Mouse (Mus musculus) spleen, adult 2 months (tissue): ENCODE results near the gene Alox12. TPM values are rescaled to one million over a fixed set of nuclear protein-coding genes. Genes with fewer than 3 reads are reported as not detected.

ENCODE experiments used
- DNase-seq, 2 experiments: peaks; one replicate each; pipeline versions ENCODE4 v3.0.0 to v3.0.0-alpha.2; 2012 to 2021; ENCODE audit warnings: low spot score in 2 of 2, low read depth in 1 of 2
- H3K27ac ChIP-seq: fragments of 200-500 bp; 2 replicates; pipeline ENCODE4 v1.5.1; 2012; ENCODE audit warnings: low read length, inconsistent platforms; ENCODE audit not compliant: insufficient read depth
- H3K27me3 ChIP-seq: fragments of 200-500 bp; 2 replicates; pipeline ENCODE4 v1.6.1; 2012; ENCODE audit warnings: mild to moderate bottlenecking, moderate library complexity, low read length, inconsistent platforms; ENCODE audit not compliant: control insufficient read depth, insufficient read depth
- H3K36me3 ChIP-seq: fragments of 200-500 bp; 2 replicates; pipeline ENCODE4 v1.6.1; 2012; ENCODE audit warnings: mild to moderate bottlenecking, low read length, inconsistent platforms; ENCODE audit not compliant: control insufficient read depth, insufficient read depth
- H3K4me1 ChIP-seq: fragments of 200-500 bp; 2 replicates; pipeline ENCODE4 v1.6.1; 2011; ENCODE audit warnings: inconsistent platforms; ENCODE audit not compliant: control insufficient read depth, insufficient read depth, insufficient read length
- H3K4me3 ChIP-seq: fragments of 200-500 bp; 2 replicates; pipeline ENCODE4 v1.5.1; 2011; ENCODE audit warnings: mild to moderate bottlenecking, inconsistent platforms; ENCODE audit not compliant: insufficient read depth, insufficient read length; ENCODE audit errors: extremely low read depth
- CTCF ChIP-seq: fragments of 200-500 bp; IDR thresholded peaks from 2 replicates; pipeline ENCODE4 v1.5.1; 2011; ENCODE audit warnings: mild to moderate bottlenecking, inconsistent platforms; ENCODE audit not compliant: insufficient read depth, insufficient read length, insufficient replicate concordance; ENCODE audit errors: extremely low read depth
- POLR2A ChIP-seq: fragments of 200-500 bp; IDR thresholded peaks from 2 replicates; pipeline ENCODE4 v1.6.1; 2011; ENCODE audit warnings: low read depth, low read length, inconsistent platforms
- WGBS: fragments of 180-500 bp; shearing (Covaris S2); methylation state at CpG from one replicate; pipeline ENCODE4 v1.1.7; 2018; 5-methylcytosine and 5-hydroxymethylcytosine counted together
- polyA plus RNA-seq: library from polyadenylated mRNA; depleted of rRNA; stranded (reverse); fragments of >200 nt; gene quantifications from 2 replicates; pipeline ENCODE4 v1.2.3, GENCODE M21; 2012

Alox12 gene
- polyA plus RNA-seq, 1 experiment = 21.4 TPM

DNA sequence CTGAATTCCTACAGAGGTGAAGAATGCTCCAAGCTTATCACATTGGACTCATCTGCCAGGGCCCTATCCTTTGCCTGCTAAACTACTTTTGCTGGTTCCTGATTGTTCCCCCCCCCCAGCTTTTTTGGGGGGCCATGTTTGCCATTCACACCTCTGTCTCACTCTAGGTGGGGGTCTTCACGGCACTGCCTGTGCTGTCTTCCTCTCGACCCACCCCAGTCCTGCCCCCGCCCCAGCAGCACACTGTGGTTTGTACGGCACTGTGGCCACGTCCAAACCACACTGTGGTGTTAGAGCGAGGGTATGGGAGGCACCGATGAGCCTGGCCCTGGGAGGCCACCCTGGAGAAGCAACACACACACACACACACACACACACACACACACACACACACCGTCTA lies 20.7 kb downstream of the Alox12 start:
- no peaks in the 10 kb centered on the region for H3K27me3 ChIP-seq
- 48% methylated on average over 8 of the region's 8 CpGs for WGBS
- no peak for DNase-seq
- no peak overlapping the region for H3K4me3 ChIP-seq
- TF ChIP-seq CTCF = no peak
- TF ChIP-seq POLR2A = no peak
- H3K4me1 ChIP-seq = peaks cover 4% of the 10 kb centered on the region; the same call in 1 of the 2 replicates
- 0 out of 2 replicates have a peak overlapping the region, but pooled peaks have one; percentile 11 for H3K27ac ChIP-seq
- peaks cover 5% of the 10 kb centered on the region for H3K36me3 ChIP-seq

DNA sequence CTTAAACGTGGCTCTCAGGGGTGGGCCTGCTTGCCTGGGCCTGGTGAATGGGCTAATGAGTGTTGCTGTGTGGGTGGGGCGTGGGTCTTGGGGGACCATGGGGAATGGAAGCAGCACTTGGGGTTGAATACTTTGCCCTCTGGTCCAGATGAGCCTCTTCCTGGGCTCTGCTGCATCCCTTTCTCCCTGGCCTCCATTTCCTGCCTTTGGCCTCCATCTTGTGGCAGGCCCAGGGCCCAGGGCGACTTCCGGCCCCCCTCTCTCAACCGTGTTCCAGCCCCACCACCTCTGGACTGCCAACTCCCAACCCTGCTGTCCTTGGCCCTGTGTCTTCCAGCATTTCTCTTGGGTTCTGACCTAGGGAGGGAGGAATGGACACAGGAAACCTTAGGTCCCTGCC lies 21.1 kb downstream of the Alox12 start:
- WGBS = 81% methylated on average over 5 of the region's 5 CpGs
- Histone ChIP-seq H3K4me3 (no peak overlapping the region), H3K27ac (0 out of 2 replicates have a peak overlapping the region, but pooled peaks have one; percentile 11), H3K4me1 (peaks cover 8% of the 10 kb centered on the region; the same call in 1 of the 2 replicates), H3K36me3 (peaks cover 5% of the 10 kb centered on the region), H3K27me3 (no peaks in the 10 kb centered on the region)
- no peak for TF ChIP-seq CTCF
- TF ChIP-seq POLR2A = no peak
- DNase-seq = no peak

DNA sequence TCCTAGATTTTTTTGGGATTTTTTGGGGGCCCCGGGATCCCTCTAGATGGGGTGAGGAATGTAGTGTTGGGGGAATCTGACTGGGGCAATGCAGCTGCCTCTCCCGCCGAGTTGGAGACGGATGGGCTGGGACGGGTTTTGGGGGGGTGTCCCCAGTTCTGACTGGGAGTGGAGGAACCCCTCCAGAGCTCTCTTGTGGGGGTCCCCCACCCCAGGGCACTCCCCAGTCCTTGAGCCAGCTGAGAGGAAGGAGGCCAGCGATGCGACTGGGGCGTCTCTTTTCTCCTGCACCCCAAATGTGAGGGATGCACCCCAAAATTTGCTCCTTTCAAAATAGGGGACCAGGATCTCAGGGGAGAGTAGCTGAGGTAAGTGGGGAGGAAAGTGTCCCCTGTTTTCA lies 22.1 kb downstream of the Alox12 start:
- peaks cover 8% of the 10 kb centered on the region; the same call in 1 of the 2 replicates for H3K4me1 ChIP-seq
- peaks cover 5% of the 10 kb centered on the region for H3K36me3 ChIP-seq
- H3K27ac ChIP-seq = peak overlapping the region; percentile 55; the same call in 1 of the 2 replicates
- no peaks in the 10 kb centered on the region for H3K27me3 ChIP-seq
- WGBS = 88% methylated on average over 8 of the region's 8 CpGs
- TF ChIP-seq POLR2A = no peak
- TF ChIP-seq CTCF = no peak
- no peak for DNase-seq
- peak overlapping the region; percentile 2; the same call in 1 of the 2 replicates for H3K4me3 ChIP-seq

DNA sequence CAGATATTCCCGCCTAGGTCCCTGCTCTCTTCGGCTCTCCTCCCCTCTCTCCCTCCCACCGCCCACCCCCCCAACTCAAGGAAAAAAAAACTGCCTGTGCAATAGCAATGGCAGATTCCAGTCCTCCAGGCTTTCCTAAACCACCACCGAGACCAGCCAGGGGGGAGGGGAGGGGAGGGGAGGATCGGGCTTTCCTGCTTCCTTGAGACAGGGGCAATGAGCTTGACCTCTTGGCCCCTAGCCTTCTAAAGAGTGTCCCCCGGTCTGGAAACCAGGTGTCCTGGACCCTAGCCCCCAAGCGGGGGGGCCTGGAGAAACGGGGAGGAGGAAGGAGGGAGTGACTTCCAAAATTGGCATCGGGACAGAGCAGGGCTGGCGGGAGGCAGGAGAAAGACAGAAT lies 22.6 kb downstream of the Alox12 start:
- no peak for DNase-seq
- TF ChIP-seq POLR2A = no peak
- no peak for TF ChIP-seq CTCF
- Histone ChIP-seq H3K4me3 (peak overlapping the region; percentile 28; the same call in 1 of the 2 replicates), H3K36me3 (peaks cover 5% of the 10 kb centered on the region), H3K4me1 (peaks cover 8% of the 10 kb centered on the region; the same call in 1 of the 2 replicates), H3K27ac (peak overlapping the region; percentile 55), H3K27me3 (no peaks in the 10 kb centered on the region)
- 49% methylated on average over 9 of the region's 10 CpGs for whole genome bisulfite sequencing

DNA sequence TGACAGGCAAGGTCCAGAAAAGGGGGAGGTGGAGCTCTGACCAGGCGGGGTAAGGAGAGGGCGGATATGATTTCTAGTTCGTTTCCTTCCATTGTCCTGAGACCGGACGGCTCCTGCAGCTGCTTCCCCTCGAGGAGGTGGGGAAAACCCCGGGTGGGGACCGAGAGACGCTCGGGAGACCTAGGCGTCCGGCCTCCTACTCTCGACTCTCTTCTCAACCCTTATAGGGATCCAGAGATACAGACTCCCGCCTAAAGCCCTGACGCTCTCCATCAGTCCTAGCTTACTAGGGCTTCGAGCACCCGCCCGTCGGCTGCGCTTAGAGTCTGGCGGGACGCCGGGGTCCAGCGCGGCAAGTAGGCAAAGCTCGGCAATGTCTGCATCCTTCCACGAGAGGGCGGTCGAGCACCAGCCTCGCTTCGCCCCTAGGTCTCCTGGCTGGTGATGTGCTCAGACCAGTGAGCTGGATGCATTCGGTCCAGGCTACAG lies 24.9 kb downstream of the Alox12 start:
- peak overlapping the region; percentile 52; the same call in 1 of the 2 replicates for H3K27ac ChIP-seq
- DNase-seq = peak; percentile 64 to 83
- H3K27me3 ChIP-seq = no peaks in the 10 kb centered on the region
- H3K4me1 ChIP-seq = peaks cover 5% of the 10 kb centered on the region; the same call in 1 of the 2 replicates
- peak; percentile 98 for TF ChIP-seq CTCF
- TF ChIP-seq POLR2A = no peak
- peaks cover 2% of the 10 kb centered on the region; the same call in 1 of the 2 replicates for H3K36me3 ChIP-seq
- under 1% methylated on average over 32 of the region's 32 CpGs for WGBS
- H3K4me3 ChIP-seq = peak overlapping the region; percentile 40; the same call in 1 of the 2 replicates

DNA sequence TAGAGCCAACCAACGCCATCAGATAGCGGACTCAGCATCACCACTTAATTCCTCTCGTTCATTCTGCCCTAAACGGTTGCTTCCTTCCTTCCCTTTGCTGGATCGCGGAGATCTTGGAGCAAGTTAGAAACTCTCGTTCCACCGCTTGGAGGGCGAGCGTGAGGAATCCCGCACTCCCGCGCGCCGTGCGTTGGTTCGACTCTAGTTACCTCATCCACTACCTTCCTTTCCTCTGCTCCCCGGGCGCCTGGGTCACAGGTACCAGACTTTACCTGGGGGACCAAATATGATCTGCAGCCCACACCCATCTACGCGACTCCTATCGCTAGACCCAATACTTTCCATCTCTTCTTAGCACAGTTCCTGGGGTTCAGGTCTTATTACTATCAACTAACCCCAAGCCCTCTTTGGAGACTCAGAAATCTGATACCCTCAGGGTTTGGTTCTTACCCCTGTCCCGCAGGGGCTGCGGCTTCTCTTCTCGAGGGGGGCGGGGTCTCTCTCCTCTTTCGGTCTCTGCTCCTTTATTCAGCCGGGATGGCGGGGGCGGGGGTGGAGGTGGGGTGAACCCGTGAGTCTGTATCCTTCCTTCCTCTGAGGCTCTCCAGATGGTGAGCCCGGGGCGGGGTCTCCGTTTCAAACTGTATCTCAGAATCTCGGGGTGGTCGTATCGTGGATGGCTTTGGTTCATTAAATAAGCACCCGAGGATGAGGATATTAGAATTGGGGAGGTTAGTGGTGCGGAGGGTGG lies 25.7 kb downstream of the Alox12 start, which contains the start of gene Bcl6b:
Gene Bcl6b, minus strand, starts transcription at position 539 of the 751 bp plus-strand sequence.
- Histone ChIP-seq H3K36me3 (no peaks in the 10 kb centered on the region), H3K27ac (peak within 1 kb of the TSS; percentile 52; the same call in 1 of the 2 replicates), H3K4me1 (peaks cover 5% of the 10 kb centered on the region; the same call in 1 of the 2 replicates), H3K27me3 (no peaks in the 10 kb centered on the region), H3K4me3 (peak within 1 kb of the TSS; percentile 40)
- DNase-seq = no peak
- no peak for TF ChIP-seq POLR2A
- no peak for TF ChIP-seq CTCF
- WGBS = 2% methylated on average over 39 of the region's 39 CpGs
